Mouse (Mus musculus): Measurements from ENCODE around the gene Dydc1. TPM values are rescaled to one million over a fixed set of nuclear protein-coding genes. Genes with fewer than 3 reads are reported as not detected.

The Dydc1 gene
- polyA plus RNA-seq, 1 experiment from 2014 or later = not detected

Other genes starting within 250 kb of the Dydc1 start
- 0.15 and 0.20 TPM in 2 replicates for gene Sh2d4b, start 179.6 kb upstream of the Dydc1 start, polyA plus RNA-seq (2015; fragmentation: Nextera tagmentation; extraction: Ambion mirVana)
- 32.9 and 37.5 TPM in 2 replicates for gene Tspan14, start 106.1 kb upstream of the Dydc1 start, polyA plus RNA-seq (2015; fragmentation: Nextera tagmentation; extraction: Ambion mirVana)
- gene Fam213a, start 59.1 kb upstream of the Dydc1 start, polyA plus RNA-seq (2015; fragmentation: Nextera tagmentation; extraction: Ambion mirVana) = 67.9 and 78.3 TPM in 2 replicates
- not detected in 2 replicates for gene Dydc2, start 3.7 kb upstream of the Dydc1 start, polyA plus RNA-seq (2015; fragmentation: Nextera tagmentation; extraction: Ambion mirVana)
- 4.5 and 4.9 TPM in 2 replicates for gene Mat1a, start 32.1 kb downstream of the Dydc1 start, polyA plus RNA-seq (2015; fragmentation: Nextera tagmentation; extraction: Ambion mirVana)
- gene Sftpa1, start 58.9 kb downstream of the Dydc1 start, polyA plus RNA-seq (2015; fragmentation: Nextera tagmentation; extraction: Ambion mirVana) = 0.08 and 0.12 TPM in 2 replicates
- 16.2 and 19.6 TPM in 2 replicates for gene Mbl1, start 78.5 kb downstream of the Dydc1 start, polyA plus RNA-seq (2015; fragmentation: Nextera tagmentation; extraction: Ambion mirVana)
- gene Sftpd, start 112.2 kb downstream of the Dydc1 start, polyA plus RNA-seq (2015; fragmentation: Nextera tagmentation; extraction: Ambion mirVana) = 0.12 and 0.16 TPM in 2 replicates
- gene Gm2832, start 205.9 kb downstream of the Dydc1 start, polyA plus RNA-seq (2015; fragmentation: Nextera tagmentation; extraction: Ambion mirVana) = not detected in 2 replicates

Measured in liver, embryonic 13.5 days (tissue).